Mouse (Mus musculus) lung, adult 18-20 months (tissue): Measurements from ENCODE around the gene Pon1.
"Not testable (repeated sequence)": the region's sequence is repeated elsewhere in the genome, so short reads cannot be mapped to it uniquely, and the experiment has no call there.

ENCODE experiments used
- DNase-seq, 2 experiments: peaks; one replicate each; pipeline ENCODE4 v3.0.0; 2022; ENCODE audit warnings: mixed read lengths in 2 of 2

Gene Pon1

DNA sequence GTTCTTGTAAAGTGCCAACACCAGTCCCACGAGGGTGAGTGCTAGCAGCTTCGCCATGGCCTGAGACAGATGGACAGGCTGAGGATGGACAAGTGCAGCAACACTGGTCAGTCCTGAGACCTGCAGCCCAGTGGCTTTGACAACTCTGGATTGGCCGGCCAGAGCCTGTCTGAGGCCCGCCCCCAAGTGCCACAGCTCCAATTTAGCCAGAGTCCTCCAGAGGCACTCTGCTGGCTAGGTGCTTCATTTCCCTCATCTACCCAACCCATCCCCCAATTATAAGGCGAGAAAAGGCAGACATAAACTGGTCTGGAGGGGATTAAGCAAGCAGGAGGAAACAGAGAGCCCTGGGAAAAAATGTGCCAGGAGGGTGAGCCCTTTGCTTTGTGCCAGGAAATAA, at the start of gene Pon1:
TSS of gene Pon1 (minus strand) at position 254 of the 400 bp plus-strand sequence.
- DNase-seq, result peak; percentile 56 to 66

DNA sequence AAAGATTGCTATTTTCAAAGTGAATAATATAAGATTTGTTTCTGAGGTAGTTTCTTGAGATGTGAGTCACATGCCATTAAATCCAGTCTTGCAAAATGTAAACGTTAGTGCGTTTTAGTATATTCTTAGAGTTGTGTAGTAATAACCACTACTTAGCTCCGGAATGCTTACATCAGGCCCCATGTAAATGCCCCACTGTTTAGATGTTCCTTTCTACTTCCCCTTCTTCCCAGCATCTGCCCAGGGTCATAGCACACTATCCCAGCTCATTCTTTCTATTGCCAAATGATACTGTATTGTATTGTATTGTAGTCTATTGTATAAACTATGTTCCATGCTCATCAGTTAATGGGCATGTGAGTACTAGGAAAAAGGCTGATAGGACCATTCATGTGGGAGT, 45.1 kb upstream of the Pon1 start:
- no peak for DNase-seq

DNA sequence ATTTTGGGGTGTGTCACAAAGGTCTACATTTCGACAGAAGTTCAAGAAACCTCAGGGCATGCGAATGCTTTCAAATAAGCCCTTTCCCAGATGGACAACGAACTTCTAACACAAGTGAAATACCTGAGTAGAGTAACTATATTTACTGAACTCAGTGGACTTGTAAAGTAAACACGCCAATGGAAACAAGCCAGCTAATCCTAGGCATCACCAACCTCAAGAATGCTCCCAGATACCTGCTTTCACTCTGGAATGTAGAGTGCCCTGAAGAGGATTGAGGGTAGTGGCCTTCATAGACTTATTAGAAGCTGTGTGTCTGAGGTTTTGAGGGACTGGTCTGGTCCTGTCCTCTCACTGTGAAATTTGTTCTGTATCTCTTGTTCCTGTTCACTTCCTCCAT, 43.8 kb upstream of the Pon1 start:
- DNase-seq, result peak; percentile 35 to 72

DNA sequence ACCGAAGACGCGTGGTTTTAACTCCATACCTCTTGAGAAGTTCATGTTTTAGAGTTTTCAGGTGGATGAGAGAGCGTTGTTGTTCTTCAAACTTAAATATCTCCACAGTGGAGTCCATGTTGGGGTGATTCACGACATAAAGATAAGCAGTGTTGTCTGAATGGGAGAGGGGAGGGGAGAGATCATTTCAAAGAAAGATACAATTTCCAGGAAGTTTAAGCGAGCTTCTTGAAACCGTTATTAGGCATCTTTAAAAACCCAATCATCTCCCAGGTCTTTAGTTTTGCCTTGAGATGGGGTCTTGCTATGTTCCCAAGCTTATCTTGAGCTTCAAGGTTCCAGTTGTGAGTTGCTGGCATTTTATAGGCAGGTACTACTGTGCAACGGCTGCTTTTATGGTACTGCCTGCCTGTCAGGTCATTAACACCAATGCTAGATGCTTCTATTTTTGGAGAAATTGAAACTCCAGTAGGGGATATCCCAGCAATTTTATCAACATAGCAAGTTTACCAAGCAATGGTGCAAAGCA, 43.2 kb upstream of the Pon1 start:
- no peak for DNase-seq

DNA sequence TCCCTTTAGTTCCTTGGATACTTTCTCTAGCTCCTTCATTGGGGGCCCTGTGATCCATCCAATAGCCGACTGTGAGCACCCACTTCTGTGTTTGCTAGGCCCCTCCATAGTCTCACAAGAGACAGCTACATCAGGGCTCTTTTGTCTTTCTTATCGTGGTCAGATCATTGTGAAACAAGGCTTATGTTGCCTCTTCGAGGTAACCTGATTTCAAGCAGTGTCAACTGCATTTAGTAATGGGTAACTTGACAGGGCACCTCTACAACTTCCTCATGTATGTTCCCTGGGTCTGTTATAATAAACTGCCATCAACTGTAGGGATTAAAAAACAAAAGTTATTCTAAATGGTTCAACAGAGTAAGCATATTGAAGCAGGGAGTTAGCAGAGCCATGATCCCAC, 40.8 kb upstream of the Pon1 start:
- no peak for DNase-seq

DNA sequence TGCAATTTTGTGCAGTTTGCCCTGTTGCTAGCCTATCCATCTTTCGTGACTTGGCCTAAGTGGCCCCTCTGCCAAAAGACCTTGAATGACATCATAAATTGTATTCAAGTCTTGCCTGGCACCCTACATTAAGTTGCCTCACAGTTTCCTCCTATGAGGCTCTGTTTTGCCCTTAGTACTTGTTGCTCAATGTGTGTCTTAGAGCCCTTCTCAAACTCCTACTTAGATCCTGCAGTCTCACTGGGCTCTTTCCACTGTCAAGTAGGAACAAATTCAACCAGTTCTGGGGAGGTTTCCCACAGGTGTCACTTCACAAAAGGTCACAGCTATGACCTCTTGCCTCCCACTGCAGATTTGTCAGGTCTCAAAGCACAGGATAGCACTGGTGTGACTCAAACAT, 40.1 kb upstream of the Pon1 start:
- DNase-seq, result peak; percentile 34 to 67

DNA sequence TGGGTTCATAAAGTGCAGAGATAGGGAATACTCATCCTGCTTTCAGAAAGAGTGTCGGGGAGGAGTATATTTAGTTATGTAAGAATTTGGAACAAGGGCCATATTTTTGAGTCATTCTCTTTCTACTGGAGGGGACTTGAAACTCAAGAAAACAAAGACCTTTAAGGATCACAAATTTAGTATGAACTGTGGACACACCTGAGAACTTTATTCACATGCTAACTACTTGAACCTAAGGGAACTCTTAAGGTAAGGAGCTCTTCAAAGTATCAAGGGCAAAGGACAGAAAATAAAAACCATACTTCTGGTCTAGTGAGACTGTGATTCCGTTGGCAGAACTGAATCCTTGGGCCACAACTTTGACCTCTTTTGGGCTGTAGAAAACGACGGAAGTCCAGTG, 38.3 kb upstream of the Pon1 start:
- DNase-seq, result no peak

DNA sequence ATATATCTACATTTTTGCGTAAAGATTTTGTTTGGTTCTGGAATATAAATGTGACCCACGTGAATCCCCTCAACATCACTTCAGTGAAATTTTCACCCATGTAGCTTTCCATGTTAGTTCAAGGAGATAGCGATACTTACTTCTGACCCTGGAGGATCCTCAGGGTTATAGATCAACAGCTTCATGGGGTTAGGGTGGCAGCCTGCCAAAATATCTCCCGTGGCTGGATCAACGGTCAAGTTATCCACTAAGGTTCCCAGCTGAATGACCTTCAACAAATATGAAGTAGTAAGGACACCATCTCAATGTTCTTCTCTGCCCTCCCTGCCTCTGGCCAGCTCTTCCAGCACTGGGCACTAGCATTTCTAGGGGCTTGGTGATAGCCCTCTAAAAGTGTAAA, 36.5 kb upstream of the Pon1 start:
- DNase-seq, result no peak

DNA sequence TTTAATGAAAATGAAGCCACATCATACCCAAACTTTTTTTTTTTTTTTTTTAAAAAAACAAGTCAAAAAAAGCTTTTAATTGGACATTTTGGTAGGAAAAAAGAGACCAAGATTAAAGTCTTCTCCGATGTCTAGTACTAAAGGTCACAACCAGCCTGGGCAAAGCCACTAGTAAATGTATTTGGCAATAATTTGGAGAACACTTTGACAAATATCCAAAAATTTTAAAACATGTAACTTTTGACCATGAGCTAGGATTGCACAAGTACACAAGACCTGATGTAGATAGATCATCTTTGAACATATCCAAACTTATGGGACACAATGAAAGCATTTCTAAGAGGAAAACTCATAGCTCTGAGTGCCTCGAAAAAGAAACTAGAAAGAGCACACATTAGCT, 29.8 kb upstream of the Pon1 start:
- not testable (repeated sequence) for DNase-seq

DNA sequence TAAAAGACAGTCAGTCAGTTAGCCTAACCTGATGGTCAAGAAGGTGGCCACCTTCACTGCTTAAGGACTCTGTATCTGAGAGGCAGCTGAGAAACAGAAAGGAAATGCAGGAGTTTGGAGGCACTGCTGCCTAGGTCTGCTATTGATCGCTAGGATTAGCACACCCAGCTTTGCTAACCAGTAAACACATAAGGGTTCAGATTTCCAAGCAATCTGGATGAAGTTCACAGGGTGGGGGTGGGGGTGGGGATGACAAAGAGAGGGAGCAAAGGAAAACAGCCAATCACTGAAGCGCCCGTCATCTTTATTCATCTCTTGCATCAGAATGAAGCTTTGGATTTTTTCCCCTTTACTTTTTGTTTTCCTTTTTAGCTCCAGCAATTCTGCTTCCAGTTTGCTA, 28.3 kb upstream of the Pon1 start:
- no peak for DNase-seq

DNA sequence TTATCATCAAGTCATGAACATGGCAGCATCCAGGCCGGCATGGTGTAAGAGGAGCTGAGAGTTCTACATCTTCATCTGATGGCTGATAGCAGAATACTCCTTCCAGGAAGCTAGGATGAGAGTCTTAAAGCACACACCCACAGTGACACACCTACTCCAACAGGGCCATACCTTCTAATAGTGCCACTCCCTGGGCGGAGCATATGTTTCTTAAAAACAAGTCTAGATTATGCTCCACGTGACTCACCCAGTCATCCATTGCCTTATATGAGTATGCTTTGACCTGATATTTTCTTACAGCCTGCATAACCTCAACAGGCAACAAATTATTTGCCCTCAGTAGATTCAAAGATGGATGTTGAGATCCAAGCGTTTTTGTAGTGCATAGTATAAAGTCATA, 24.4 kb upstream of the Pon1 start:
- DNase-seq, result no peak

DNA sequence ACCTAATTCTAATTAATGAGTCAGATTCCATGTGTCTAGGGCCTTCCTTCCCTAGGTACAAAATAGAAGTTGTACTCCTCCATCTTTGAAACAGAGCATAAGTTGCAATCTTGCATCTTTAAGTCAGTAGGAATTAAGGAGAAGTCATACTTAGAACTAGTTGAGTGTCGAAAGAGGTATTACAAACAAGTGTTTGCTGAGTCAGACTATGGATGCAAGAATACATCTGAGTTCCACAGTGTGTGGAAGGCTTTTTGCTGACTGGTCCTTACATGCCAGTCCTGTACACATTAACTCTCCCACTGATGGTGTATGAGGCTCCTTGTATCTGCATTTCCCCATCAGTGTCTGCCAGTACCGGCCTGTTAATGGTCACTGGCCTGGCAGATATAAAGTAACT, 14.1 kb upstream of the Pon1 start:
- no peak for DNase-seq

DNA sequence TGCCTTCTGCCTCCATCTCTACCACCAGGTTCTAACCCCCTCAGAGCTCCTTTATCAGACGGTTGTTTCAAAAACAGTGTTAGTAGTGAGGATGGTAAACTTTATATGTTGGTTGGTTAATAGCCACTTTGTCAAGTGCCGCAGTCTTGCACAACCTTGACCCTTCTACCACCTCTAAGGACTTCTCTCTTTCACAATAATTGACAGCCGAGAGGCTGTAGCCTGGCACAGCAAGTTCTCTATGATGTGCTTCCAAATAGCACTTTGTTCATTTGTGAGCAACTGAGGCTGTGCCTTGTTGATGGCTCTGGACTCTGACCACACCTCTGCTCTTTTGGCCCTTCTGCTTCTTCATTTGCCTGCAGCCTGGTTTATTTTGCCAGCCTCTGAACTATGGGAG, 6.2 kb upstream of the Pon1 start:
- peak; percentile 70 to 75 for DNase-seq

DNA sequence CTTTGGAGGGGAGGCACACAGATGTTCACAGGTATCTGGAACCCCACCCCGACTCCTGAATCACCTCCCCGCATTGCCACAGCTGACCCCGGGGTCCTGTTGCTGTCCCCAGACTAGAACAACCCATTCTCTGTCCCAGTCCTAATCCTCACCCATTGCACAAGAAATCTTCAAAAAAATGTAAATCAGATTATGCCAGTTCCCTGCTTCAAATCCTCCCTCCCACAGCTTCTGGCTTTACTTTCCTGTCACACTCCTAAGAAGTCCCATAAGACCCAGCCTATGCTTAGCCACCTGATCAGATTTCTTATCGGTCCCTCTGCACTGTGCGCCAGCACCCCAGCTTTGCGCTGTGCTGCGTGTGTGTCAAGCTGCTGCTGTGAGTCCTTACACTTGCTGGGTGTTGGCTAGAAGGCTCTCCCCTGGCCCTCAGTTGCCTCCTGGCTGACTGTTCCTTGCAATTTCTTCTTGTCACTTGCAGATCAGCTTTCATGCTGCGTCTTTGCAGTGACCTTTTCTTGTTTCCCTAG, 5.7 kb upstream of the Pon1 start:
- DNase-seq, result no peak

DNA sequence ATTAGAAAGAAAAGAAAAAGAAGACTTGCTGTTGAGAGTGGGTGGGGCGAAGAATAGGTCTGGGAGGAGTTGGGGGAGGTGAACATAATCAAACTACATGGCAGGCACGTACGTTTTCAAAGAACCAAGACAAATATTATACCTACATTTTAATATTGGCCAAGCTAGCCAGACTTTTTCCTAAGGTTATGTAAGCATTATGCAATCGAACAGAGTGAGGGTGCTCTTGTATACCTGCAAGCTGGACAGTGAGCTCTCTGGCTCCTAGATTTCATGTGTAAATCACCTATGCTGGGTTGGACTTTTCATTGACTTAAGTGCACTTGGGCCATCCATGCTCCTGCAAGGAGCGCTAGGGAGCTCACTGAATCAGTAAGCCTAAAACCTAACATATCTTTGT, 4.8 kb upstream of the Pon1 start:
- DNase-seq, result peak in 1 of 2 experiments; percentile 44

DNA sequence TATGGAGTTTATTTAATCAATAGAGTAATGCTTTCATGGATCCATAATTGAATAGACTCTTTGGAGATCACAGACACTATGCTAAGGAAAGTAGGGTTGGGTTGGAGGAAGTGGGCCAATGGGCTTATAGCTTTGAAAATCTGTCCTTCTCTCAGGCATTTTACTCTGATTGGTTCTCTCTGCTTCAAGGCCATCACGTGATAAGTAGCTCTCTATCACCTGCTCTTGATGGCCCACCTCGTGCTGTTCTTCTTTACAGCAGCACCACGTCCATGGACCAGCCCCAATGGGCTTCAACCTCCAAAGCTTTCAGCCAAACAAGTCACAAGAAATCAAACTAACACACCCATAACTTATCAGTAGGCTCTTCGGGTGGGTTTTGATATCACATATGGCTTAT, 3.0 kb downstream of the Pon1 start:
- no peak for DNase-seq

DNA sequence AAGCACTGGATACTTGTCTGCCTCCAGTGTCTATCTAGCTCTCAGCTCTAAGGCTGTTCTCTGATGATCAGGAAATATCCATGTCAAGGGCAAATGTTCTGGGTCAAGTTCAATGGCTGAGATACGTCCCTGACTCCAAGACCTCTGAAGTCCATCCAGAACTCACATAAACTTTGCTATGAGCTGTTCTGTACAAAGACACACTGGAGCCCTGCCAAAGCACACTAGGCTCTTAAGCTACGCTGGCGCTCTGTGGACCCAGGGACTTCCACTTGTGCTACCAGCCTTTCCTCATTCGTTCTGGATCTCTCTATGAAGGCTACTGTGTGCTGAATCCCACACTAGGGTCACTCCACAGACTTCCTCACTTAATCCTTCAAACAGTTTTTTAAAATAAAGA, 4.2 kb downstream of the Pon1 start:
- DNase-seq, result peak; percentile 70 to 83

DNA sequence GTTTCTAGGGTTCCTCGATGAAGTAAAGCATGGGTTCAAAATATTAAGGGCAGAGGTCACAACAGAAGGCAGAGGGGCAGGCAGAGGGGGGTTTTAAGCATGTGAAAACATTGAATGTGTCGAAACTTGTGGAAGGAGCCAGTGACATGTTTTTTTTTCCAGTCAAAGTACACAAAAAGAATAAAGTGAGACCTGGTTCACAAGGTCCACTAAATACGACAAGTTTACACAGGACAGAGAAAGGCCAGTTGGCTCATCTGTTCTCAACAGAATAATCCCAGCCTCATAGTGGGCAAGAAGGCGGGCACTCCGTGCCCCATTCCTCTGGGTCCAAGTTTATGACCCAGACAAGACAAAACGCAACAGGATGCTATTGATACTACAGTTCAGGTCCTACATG, 4.8 kb downstream of the Pon1 start:
- no peak for DNase-seq

DNA sequence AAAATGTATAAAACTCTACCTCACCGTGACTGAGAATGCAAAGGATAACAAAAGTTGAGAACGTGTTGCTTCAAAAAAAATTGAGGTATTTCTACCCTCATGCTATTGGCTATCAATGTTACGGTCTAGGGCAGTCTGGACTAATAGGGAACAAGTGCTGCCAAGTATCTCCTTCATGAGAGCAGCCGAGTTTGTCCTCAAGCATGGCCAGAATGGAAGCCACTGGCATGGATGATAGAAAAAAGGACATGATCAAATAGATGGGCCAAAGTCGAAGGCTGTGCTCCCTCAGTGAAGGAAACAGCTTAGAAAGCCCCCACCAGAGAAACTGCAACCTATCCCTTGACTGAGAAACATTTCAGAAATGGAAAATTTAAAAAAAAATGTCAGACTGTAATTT, 5.7 kb downstream of the Pon1 start:
- no peak for DNase-seq

DNA sequence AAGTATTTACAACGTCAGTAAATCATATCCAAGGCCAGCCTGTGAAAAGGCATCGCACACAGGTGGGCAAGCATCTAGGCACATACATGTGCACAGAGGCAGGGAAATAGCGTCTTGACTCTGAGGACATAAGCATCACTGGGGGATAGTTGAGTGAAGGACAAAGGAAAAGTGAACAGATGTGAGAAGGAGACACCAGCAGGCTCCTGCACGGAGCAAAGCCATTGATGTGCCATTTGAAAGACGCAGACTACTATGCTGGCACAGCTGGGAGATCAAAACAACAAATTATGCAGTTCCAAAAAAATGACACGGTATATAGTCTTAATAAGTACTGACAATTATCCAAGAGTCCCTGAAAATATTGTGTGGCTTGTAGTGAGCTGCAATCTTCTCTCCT, 6.2 kb downstream of the Pon1 start:
- no peak for DNase-seq

DNA sequence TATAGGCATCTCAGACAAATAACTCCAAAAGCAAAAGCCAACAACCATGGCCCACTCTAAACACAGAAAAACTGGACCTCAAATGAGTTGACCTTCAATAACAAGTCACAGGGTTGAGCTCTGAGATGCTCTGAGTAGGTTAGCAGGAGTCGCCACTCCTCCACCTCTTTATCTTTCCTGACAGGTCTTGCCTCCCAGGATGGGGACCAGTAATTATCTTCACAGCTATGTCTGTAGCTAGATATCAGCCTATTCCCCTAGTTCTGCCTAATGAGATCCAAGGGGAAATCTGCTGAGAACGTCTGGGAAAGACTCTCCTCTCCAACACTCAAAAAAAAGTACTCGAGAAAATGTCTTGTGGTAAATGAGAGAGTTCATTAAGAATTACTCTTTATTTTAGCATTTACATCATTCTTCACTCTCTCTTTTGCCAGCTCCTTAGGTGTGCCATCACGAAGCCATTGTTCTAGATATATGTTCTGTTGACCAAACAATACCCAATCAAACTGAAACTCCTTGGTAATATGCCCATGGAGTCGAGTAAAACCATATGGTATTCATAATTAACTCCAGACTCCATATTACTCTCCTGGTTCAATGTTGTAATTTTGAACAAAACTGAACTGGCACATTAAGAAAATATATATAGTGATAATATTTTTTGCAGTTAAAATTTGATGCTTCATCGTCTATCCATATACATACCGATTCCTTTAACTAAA, 7.4 kb downstream of the Pon1 start:
- no peak for DNase-seq

DNA sequence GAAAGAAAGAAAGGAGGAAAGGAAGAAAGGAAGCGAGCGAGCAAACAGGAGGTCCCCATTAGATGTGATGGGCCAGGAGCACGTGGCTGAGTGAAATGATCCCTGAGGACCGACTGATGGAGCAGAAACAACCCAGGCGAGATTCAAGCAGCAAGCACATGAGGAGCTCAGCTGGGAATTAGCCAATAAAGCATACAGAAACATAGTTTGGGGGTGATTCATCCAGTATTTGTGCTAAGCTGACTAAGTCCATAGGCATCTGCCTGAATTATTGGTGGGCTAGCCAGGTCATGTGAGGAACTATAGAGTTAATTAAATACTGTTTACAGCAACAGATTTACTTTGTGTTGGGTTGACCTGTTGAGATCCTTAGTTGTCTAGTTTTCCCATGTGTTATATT, 13.1 kb downstream of the Pon1 start:
- DNase-seq, result no peak

DNA sequence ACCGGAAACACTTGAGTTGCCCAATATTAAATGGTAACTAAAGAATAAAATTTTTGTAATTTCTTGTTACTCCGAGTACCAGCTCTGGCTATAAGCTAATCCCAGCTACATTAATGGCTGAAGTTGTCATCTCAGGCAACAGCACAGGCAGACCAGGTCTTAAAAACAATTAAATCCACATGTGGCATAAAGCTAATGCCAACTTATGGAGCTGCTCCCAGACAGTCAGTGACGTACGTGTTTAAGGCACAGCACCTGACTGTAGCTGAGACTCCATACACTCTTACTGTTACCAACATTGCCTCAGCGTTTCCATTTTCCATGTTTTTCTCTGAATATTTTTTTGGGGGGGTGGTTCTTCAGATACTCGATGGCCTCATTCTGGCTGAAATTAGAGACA, 14.6 kb downstream of the Pon1 start:
- no peak for DNase-seq

DNA sequence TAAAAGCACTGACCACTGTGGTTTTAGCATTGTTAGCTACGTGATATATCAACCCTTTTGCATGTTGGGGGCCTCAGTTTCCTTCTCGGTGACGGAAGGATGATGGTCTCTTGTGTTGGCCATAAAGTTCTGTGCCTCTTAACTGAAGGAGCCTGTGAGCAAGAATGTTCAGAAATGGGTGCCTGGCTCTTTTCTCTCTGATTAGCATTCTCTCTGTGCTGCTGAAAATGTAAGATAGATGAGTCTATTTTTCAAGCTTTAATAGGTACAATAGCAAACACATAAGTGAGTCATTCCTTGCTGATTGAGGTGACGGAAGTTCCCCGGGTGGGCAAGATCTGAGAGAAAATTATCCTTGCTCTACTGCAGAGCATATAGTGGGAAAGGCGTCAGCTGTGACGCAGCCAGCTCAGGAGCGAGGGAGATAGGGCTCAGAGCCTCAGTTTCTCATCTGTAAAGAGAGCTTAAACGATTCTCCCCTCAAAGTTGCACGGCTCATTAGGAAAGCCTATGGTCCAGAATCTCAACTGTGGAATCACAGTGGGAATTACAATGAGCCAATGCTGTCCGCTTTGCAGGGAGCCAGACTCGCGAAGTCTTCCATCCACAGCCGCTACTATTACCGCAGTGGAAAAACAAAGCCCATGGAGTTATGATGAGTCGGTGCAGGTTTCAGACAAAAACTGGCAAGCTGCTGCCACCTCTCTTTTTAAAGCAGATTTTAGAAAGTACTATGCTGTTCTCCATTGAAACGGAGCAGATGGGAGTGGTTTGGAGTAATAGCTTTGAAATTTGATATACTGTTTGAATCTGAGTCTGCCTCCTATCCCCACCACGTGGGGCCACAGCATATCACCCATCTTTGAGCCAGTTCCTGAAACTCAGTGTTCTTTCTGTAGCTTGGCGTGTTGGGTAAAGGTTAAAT, 15.5 kb downstream of the Pon1 start:
- DNase-seq, result no peak
